Mouse (Mus musculus) left cerebral cortex, postnatal 4 days (tissue): ENCODE measurements around the gene Tmc1. TPM values are rescaled to one million over a fixed set of nuclear protein-coding genes. Genes with fewer than 3 reads are reported as not detected.
A peak's percentile ranks its signal among the peaks of the same experiment; 100 is the strongest.

ENCODE experiments used
- DNase-seq: peaks from one replicate; pipeline ENCODE4 v3.0.0-alpha.2; 2022
- intact Hi-C: fragments of 180-260 bp; cut with DNase I; formaldehyde crosslinking; loops from one replicate; pipeline ENCODE4 v1.15.1; 2025
- total RNA-seq, 2 experiments: library from RNA; stranded (reverse); gene quantifications; 2 replicates each; pipeline ENCODE4 v1.2.3; 2021

Tmc1 gene
- total RNA-seq, 2 experiments from 2014 or later, result 0.28 TPM; not detected in 1

GRCm38 (mm10) chr19:20834895-20835294 is 119.1 kb downstream of the Tmc1 start:
- intact Hi-C loops, result no loop called here
- no peak for DNase-seq

GRCm38 (mm10) chr19:20799460-20799859 is 154.5 kb downstream of the Tmc1 start:
- intact Hi-C loops, result no loop called here

DNA sequence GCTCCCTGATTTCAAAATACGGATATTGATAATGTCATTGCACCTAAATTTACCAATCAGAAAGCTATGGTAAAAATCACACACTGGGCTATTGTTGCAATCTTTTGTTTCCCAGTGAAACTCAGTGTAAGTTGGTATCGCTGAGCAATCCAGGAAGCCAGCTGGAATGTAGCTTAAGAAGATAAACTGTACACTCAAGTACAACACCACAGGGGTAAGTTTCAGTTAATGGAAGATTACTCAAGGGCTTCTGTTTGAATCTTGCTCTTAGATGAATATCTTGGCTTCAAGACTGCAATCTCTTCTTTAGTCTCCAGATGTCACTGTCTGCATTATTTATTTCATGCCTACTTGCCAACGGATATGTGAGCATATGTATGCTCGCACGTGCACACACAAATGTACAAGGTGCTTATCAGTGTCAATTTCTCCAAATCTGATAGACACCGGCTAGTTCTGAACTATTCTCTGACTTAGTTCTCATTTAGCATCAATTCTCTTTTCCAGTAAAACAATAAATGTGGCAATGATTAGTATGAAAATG is 156.4 kb downstream of the Tmc1 start:
- intact Hi-C loops, result no loop called here

More at GRCm38 (mm10) chr19:20799460-20799859, 154.5 kb downstream of the Tmc1 start:
- no peak for DNase-seq

DNA sequence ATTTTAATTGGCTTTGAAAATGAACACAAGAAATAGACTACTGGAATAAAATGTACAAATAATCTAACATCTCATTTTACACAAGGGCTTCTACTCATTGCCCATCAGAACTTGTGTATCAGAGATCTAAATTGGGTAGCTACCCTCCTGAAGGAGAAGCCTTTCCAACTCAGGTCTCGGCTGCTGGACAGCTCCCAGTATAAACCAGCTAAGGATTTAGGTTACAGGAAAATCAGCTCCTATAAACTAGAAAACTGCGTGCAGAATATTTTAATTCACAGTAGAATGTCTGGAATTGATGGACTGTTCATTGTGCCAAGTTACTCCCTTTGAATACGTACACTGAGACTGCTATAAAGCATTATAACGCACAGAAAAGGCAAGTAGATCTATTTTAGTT is 158.0 kb downstream of the Tmc1 start:
- intact Hi-C loops, result no loop called here
- DNase-seq, result no peak

More for the DNA sequence above, 156.4 kb downstream of the Tmc1 start:
- DNase-seq, result no peak

- intact Hi-C loops, result no loop called here
- no peak for DNase-seq
Observed at GRCm38 (mm10) chr19:20794999-20795398, 159.0 kb downstream of the Tmc1 start.

GRCm38 (mm10) chr19:20792811-20793210 is 161.2 kb downstream of the Tmc1 start:
- no peak for DNase-seq
- intact Hi-C loops, result no loop called here

- intact Hi-C loops, result no loop called here
- DNase-seq, result no peak
Observed at GRCm38 (mm10) chr19:20787289-20787688, 166.7 kb downstream of the Tmc1 start.

GRCm38 (mm10) chr19:20775681-20776080 is 178.3 kb downstream of the Tmc1 start:
- no peak for DNase-seq
- intact Hi-C loops, result no loop called here

DNA sequence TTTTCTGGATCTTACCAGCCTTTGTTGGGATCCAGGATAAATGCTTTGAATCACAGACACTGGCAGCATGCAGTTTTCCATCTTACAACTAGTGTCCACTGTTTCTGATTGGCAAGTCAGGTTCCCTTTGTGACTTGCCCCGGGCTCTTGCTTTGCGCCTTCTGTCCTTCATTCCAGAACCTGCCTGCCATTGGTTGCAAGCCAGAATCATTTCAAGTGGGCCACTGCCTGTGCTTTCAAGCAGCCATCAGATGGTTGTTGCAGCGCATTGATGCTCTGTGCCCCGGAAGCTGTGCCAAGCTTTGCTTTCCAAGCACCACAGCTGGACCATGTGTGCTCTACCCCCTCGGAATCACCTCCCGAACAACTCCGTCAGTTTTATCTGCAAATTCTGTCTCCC is 180.1 kb downstream of the Tmc1 start:
- intact Hi-C loops, result no loop called here
- DNase-seq, result peak; percentile 30

DNA sequence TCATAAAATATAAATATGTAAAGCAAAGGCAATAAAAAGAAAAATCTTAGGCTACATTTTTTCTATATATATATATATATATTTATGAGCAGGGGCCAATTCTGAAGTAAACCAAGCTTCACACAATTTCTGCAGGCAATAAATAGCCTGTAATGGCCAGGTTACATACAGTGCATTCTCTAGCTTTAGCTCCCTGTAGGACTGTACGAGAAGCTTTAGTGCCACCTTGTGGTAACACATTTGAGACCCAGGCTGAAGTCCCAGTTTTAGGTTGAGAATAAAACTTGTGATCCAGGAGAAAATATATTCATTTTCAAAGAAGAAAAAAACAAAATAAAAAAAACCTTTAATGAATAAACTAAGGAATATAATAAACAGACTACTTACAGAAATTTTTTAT is 189.8 kb downstream of the Tmc1 start:
- peak; percentile 4 for DNase-seq
- intact Hi-C loops, result loop anchor here (10.0 kb wide), 2 partner anchors 319 to 399 kb away; no protein-coding TSS in a partner anchor

GRCm38 (mm10) chr19:20761675-20762426 is 192.2 kb downstream of the Tmc1 start:
- DNase-seq, result no peak
- intact Hi-C loops, result loop anchor here (10.0 kb wide), 2 partner anchors 317 to 397 kb away; no protein-coding TSS in a partner anchor

- intact Hi-C loops, result loop anchor here (10.0 kb wide), 2 partner anchors 316 to 396 kb away; no protein-coding TSS in a partner anchor
- no peak for DNase-seq
Observed at GRCm38 (mm10) chr19:20761119-20761518, 192.9 kb downstream of the Tmc1 start.

GRCm38 (mm10) chr19:20744630-20745029 is 209.4 kb downstream of the Tmc1 start:
- DNase-seq, result no peak
- intact Hi-C loops, result no loop called here

Other genes with a start within 250 kb of the Tmc1 start
- 1 to 10 TPM; 1.2 to 1.3 TPM for gene Aldh1a7, start 226.6 kb downstream of the Tmc1 start, total RNA-seq